Mouse (Mus musculus): ENCODE measurements around the gene Atcay.
"Not testable (repeated sequence)": the region's sequence is repeated elsewhere in the genome, so short reads cannot be mapped to it uniquely, and the experiment has no call there.

The Atcay gene

DNA sequence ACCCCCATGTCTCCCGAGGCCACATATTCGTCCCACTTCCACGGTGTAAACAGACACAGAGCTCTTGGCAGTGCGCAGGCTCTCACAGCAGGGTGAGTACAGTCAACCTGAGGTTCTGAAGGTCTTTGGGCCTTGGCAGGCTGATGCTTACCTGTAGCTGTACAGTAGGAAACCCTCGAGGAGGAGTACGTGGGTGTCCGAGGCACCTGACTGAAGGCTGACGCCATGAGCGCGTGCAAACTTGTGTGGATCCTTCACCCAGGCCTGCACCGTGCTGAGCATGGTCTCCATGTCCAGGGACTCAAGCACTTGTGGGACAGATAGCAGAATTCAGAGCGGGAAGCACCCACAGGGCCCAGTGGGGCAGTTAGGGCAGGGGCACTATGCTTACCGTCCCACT lies 30.5 kb downstream of the Atcay start:
- no peak for DNase-seq (ENCODE audit: inconsistent ontology term)

DNA sequence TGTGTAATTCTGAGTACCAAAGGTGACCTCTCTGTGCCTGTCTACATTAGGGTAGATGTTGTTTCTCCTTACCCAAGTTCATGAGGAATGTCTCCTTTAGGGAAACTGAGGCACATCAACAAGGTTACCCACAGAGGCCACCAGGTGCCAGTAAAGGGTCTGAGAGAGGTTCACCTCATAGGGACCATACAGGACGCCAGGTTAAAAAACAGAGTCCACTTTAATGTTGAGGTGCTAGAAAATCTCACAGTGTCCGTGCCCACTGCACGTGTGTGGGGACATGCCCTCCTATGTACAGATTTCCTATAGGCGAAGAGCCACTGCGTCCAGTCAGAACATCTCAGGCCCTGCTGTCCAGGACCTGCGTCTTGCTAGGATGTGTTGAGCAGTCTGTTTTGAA lies 31.6 kb downstream of the Atcay start:
- DNase-seq (ENCODE audit: inconsistent ontology term): no peak

DNA sequence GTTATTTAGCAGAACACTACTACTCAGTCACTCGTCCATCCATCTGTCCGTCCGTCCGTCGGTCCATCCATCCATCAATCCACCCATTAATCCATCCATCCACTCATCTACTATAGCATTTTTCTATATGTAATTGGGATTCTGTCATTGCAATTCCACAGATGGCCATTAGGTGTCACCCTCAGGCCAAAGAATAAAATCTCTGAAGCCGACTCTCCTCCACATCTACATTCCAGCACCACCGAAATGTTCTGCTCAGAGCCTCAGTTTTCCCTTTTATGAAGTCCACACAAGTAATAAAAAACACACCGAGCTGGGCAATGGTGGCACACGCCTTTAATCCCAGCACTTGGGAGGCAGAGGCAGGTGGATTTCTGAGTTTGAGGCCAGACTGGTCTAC lies 32.4 kb downstream of the Atcay start:
- DNase-seq (ENCODE audit: inconsistent ontology term): peak; percentile 62

DNA sequence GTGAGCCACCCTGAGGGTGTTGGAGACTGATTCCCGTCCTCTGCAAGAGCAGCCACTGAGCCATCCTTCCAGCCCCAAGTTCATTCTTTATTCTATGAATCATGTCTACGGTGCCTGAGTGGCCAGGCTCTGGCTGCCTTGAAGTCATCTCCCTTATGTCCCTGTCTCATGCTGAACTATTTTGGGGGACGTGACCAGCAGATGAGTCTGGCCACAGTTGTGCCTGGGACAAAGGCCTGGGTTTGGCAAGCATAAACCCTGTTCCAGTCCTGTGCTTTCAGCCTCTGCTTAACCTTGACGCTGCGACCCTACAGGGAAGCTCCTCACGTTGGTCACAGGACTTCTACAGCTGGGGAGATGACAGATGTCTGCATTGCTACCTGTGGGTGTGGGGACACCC lies 33.3 kb downstream of the Atcay start:
- no peak for DNase-seq (ENCODE audit: inconsistent ontology term)

DNA sequence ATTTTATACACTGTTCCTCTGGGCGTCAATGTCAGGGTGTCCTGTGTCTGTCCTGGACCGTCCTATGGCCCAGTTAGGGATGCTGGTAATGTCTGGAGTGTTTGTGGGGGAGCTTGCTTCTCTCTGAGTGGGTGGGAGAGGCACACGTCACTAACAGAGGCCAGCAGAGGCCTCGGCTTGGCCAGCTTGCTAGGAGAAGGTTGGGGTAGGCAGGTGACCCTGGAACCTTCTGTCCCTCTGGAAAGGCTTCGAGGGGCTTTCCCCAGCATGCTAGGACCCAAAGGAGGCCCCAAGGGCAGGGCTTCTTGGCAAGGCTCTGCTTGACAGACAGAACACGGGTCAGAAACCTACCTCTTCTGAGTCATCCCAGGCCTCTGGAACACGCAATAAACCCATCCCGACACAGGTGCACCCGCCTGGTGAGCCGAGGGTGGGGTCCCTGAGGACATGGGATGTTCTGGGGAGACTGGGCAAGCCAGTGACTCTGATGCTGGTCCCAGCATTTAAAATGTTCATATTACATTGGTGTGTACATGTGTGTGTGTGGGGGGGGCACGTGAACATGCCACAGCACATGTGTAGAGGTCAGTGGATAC lies 34.1 kb downstream of the Atcay start:
- no peak for DNase-seq (ENCODE audit: inconsistent ontology term)

DNA sequence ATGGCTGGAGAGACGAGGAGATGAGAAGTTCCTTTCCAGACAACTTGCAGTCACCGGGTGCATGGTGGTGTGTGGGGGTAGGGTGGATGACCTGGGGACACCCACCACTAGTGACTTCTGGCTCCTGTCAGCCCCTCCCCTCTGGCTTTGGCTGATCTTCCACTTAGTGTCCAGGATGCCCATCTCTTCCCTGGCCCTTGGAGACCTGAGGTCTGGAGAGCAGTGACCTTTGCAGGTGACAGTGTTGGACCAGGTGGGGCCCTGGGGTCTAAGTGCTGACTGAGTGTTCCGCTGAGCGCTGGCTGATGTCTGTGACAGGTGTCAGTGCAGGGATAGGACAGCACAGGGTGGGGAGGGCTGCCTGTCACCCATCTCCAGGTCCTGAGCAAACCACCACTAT lies 35.3 kb downstream of the Atcay start:
- no peak for DNase-seq (ENCODE audit: inconsistent ontology term)

DNA sequence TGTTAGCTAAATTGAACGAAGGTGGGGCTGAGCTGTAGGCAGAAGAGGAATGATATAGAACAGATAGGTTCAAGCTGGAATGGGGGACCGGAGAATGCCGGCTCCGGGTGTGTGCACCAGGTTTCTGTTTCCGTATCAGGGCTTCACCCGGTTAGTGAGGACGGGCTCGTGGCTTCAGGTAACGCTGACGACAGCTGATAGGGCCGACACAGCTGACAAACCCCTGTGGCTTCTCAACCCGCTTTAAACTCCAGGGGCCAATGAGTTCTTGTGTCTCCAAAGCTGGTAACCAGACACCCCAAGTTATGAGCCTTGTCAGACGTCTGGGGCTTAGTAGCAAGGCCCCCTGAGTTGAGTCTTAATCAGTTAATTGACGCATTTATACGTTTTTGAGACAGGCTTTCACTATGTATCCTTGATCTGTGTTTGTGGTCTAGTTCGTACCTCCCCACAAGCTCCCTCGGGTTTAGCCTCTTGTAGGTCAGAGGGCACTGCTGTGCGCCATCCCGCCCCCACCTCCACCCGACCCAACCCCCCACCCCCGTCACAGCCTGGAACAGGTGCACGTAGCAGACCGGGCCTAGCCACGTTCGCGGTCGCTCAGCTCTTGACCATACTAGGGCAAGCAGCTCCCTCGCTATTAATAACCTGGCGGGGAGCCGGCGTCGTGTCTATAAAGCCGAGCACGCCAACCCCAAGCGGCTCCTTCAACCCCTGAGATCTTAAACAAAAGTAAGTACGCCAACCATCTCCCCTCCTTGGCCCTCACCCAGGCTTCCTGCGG lies 36.5 kb downstream of the Atcay start:
- DNase-seq (ENCODE audit: inconsistent ontology term): peak; percentile 34

DNA sequence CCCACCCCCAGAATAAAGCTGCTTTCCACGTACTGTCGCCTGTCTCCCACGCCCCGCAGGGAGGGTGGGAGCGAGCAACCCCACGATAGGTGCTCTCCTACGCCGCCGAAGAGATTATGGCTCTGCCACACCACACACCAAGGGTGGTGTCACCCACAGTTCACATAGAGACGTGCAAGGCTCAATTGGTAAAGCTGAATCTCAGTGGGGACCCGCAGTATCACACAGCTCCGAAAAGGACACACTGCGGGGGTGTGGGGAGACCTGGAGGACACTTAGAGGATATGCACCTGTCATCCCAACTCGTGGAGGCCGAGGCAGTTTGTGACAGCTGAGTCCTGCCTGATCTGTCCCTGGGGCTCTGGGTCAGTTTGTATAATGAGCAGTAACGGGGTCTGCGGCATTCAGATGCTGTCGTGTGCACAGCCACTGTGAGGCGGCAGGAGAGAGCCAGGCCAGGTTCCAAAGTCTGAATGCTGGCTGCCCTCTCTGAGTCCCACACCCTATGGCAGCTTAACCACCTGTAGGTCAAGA lies 37.6 kb downstream of the Atcay start:
- DNase-seq (ENCODE audit: inconsistent ontology term): no peak

DNA sequence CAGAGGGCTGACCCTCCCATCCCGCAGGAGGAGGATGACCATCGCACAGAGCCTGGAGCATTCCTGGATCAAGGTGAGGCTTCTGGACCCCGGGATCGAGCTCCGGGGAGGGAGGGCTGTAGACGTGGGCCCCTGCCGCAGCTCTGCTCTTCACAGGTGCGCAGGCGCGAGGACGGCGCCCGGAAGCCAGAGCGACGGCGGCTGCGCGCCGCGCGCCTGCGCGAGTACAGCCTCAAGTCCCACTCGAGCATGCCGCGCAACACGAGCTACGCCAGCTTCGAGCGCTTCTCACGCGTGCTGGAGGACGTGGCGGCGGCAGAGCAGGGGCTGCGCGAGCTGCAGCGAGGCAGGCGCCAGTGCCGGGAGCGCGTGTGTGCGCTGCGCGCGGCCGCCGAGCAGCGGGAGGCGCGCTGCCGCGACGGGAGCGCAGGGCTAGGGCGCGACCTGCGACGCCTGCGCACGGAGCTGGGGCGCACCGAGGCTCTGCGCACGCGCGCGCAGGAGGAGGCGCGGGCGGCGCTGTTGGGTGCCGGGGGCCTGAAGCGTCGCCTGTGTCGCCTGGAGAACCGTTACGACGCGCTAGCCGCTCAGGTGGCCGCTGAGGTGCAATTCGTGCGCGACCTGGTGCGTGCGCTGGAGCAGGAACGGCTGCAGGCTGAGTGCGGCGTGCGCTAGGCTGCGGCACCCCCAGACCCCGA lies 38.2 kb downstream of the Atcay start:
- peak; percentile 87 for DNase-seq (ENCODE audit: inconsistent ontology term)

DNA sequence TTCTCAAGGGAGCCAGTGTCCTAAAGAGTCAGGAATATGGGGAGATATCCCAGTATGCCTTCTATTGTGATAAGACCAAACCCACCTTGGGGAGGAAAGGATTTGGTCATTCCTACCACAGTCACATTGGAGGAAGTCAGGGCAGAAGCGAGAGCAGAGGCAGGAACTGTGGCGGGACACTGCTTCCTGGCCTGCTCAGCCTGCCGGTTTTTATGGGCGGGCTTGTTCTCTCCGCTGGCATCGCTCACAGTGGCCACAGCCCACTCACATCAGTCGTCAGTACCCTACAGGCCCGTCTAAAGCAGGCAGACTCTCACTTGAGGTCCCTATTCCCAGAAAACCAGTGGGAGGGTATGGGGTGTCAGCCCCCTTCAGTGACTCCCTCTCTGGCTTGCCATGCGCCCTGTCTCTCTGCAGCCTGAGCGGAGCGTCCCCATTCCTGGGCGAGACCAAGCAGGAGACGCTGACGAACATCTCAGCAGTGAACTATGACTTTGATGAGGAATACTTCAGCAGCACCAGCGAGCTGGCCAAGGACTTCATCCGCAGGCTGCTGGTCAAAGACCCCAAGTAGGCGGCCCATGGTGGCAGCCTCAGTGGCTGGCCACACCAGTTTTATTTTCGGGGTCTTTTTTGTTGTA lies 39.2 kb downstream of the Atcay start:
- DNase-seq (ENCODE audit: inconsistent ontology term): no peak

DNA sequence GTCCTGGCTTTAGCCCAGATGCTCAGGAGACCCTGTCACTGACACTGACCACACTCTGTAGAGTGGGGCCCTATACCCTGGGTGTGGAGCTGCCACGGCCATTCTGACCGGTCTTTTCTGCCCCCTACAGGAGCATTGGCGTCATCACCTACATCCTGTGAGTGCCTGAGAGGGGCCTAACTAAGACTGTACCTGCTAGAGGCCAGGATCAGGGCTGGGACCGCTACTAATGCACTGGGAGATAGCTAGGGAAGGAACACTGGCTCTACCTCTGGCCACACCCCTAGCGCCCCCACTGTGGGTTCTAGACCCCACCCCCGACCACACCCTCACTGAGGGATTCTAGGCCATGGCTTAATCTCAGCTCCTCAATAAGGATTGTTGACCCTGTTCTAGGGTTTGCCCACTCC lies 39.7 kb downstream of the Atcay start:
- DNase-seq (ENCODE audit: inconsistent ontology term): no peak

DNA sequence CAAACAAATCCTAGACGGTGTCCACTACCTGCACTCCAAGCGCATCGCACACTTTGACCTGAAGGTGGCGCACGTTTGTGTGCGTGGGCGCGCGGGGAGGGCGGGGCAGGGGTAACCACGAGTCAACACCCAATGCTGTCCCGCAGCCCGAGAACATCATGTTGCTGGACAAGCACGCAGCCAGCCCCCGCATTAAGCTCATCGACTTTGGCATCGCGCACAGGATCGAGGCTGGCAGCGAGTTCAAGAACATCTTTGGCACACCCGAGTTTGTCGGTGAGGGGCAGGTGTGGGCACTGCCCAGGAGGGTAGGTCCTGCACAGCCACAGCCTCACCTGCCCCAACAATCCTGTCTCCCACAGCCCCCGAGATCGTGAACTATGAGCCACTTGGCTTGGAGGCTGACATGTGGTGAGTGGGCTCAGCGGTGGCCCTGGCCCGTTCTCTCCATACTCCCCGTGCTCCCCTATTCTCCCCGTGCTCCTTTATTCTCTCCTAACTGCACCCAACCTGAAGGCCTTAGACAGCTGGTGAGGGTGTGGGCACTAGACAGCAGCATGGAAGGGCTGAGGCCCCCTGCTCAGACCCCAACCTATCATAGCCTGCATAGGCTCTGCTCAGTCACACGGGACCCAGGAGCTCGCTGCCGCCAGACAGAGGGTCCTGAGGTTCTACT lies 40.3 kb downstream of the Atcay start:
- no peak for DNase-seq (ENCODE audit: inconsistent ontology term)

DNA sequence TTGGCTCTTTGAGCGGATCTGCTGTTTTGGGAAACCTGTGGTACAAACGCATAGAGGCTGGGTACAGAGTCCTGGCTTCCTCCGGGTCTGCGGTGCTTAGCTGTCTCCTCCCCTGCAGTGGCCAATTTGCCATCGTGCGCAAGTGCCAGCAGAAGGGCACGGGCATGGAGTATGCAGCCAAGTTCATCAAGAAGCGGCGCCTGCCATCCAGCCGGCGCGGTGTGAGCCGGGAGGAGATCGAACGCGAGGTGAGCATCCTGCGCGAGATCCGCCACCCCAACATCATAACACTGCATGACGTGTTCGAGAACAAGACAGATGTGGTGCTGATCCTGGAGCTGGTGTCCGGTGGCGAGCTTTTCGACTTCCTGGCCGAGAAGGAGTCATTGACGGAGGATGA lies 40.8 kb downstream of the Atcay start:
- DNase-seq (ENCODE audit: inconsistent ontology term): no peak

DNA sequence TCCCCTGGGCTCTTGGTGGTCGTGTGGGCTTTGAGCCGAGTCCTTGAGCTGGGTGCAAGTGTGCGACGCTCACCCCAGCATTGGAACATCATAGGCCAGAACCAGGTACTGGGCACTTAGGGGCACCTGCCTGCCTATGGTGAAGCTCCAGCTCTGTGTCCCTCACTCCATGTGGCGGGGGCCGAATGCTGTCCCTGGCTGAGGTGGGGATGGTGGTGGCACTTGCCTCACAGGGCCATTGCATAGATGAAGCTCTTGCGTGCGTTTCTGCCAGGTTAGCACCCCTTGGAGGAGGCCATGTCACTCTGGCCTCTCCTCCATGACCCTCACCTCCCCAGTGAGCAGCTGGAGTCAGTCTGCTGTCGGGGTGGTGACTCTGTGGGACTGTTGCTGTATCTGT lies 43.5 kb downstream of the Atcay start:
- DNase-seq (ENCODE audit: inconsistent ontology term): no peak

DNA sequence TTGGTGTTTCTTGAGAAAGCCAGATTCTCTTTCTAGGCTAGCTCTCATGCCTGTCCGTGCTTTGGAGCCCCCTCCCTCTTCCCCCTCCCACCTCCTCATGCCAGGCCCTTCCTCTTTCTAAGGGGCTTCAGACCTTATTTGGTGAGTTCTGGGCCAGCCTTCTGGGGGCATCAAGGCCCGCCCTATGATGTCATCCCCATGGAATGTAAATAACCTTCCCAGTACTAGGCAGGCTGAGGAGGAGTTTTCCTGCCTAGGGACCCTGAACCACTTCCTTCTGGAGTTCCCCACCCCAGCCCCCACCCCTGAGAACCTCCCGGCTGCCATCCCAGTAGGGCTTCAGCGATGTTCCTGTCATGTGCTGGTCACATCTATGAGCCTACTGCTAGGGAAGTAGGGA lies 45.9 kb downstream of the Atcay start:
- DNase-seq (ENCODE audit: inconsistent ontology term): no peak

DNA sequence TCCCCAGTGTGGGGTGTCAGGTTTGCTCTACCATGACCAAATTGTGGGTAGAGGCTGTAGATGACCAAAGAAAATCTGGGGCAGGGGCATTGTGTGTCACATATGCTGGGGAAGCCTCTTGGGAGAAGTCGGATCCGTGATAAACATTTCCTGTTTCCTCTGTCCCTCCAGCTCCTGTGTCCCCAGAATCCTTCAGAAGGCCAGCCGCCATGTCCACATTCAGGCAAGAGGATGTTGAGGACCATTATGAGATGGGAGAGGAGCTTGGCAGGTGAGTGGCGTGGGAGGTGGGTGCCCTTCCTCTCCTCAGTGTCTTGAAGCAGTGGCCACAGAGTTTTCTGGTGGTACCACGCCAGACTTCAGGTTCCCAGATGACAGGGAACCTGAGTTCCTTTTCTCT lies 46.8 kb downstream of the Atcay start, which contains the start of gene 4930442H23Rik:
TSS of gene 4930442H23Rik (minus strand) at position 45 of the 400 bp plus-strand sequence.
- no peak for DNase-seq (ENCODE audit: inconsistent ontology term)

DNA sequence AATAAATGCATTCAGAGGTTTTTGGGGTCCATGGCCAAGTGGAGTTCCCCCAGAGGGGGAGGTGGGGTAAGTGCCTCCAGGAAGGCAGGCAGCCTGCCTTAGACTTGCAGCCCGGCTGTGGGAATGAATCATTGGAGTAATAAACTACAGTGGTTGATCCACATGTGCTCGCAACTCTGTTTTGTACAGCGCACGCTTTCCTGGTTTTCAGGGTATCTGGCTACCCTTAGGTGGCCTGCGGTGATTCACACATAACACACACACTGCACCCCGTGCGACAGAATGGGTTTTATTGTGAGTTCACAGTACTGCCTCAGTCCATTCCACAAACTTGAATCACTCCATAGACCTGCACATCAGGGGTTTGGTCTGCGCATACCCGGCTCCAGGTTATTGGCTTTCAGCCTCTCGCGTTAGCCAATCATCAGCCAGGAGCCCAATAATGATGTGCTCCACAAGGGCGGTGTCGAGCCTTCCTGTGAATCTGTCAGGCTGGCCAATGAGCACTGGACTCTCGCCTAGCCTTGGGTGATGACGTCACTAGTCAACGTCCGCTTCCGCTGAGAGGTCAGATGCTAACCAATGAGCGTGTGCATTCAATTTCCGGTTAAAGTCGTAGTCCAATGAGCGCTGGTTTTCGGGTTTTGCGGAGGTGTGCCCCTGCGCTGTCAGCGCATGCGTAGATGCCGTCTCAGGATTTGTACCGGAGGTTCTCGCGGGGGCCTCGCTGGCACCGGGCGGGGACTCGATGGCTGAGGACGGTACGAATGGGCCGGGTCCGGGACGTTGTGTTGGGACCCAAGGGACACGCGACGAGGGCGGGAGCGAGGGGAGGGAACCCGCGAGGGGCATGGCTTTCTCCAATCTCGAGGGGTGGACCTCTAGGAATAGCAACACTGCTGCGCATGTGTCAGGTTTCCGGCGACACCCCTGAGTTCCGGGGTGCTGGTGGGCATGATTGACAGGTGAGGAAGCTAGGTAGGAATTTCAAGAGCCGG lies 48.0 kb downstream of the Atcay start, which contains the start of gene Dapk3:
TSS of gene Dapk3 (plus strand) at position 670 of the 998 bp plus-strand sequence.
- DNase-seq (ENCODE audit: inconsistent ontology term): peak; percentile 98

DNA sequence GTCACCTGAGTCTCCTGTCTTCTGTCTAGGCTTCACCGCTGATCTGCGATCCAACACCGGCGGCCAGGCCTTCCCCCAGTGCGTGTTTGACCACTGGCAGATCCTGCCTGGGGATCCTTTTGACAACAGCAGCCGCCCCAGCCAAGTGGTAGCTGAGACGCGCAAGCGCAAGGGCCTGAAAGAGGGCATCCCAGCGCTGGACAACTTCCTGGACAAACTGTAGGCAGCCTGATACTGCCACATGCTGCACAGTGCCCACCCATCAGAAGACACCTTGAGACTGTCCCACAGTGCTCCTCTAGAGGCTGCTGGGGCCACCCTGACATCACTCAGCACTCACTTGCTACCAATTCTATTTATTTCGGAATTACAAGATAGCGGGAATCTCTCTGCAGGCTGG lies 48.8 kb downstream of the Atcay start:
- DNase-seq (ENCODE audit: inconsistent ontology term): not testable (repeated sequence)

DNA sequence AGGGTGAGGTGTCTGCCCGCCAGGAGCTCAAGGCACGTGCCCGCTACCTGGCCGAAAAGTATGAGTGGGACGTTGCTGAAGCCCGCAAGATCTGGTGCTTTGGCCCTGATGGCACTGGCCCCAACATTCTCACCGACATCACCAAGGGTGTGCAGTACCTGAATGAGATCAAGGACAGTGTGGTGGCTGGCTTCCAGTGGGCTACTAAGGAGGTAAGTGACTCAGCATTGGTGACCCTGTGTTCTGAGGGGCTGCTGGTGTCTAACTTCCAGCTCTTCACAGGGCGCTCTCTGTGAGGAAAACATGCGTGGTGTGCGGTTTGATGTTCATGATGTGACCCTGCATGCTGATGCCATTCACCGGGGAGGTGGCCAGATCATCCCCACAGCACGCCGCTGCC lies 49.7 kb downstream of the Atcay start:
- no peak for DNase-seq (ENCODE audit: inconsistent ontology term)
